Mouse (Mus musculus): ENCODE measurements at regions not wholly inside any gene's neighbourhood (a gene's known extent, or its start where the extent isn't known, plus 50 kb on each side); places are given as distances from the start of the nearest gene placed in this dataset.

- DNase-seq (ENCODE audit: low spot score), result peak; percentile 88
These were observed 53.3 kb upstream of the Usp3 start for GRCm38 (mm10) chr9:66646226-66646625.

DNA sequence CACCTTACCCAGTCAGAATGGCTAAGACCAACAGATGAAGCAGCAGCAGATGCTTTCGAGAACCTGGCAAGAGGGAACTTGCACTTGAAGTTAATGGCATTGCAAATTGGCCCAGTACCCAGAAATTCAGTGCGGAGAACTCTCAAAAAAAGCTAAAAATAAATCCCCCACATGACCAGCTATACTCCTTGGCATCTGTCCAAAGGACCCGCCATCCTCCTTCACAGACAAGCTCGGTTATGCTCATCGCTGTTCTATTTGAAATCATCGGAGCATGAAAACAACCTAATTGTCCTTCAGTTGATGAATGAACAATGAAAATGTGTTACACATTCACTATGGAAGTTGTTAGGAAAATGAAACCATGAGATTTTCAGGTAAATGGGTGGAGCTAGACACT is 58.4 kb upstream of the Usp3 start:
- DNase-seq (ENCODE audit: low spot score), result peak; percentile 23

- no peak for DNase-seq (ENCODE audit: low spot score)
These were observed 56.2 kb upstream of the Car12 start for GRCm38 (mm10) chr9:66657116-66657758.

- no peak for DNase-seq (ENCODE audit: low spot score)
These were observed 54.7 kb upstream of the Car12 start for GRCm38 (mm10) chr9:66658707-66659242.

GRCm38 (mm10) chr9:66659781-66660445 is 53.6 kb upstream of the Car12 start:
- no peak for DNase-seq (ENCODE audit: low spot score)

DNA sequence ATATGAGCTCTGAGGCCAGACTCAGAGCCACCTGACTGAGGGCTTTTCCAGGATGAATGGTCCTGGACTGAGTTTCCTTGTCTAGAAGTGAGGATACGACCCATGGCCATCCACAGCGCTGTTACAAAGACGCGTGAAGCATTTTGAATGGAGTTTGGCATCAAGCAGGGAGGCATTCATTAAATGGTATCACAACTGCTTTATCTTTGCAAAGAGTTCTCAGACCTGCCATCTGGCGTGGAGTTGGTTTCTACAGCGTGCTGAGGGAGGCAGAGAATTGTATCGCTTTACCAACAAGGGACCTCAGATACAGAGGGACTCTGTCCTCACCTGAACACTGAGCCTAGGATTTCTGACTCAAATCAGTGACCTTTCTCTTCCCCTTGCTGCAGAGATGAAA is 51.9 kb upstream of the Car12 start:
- DNase-seq (ENCODE audit: low spot score), result no peak

- peak; percentile 84 for DNase-seq (ENCODE audit: low spot score)
These were observed 51.0 kb upstream of the Car12 start for GRCm38 (mm10) chr9:66662443-66662842.
